Mouse (Mus musculus) intestine, embryonic 16.5 days (tissue): ENCODE measurements around the gene Klhl29. TPM values are rescaled to one million over a fixed set of nuclear protein-coding genes. Genes with fewer than 3 reads are reported as not detected.

Source experiments
- ATAC-seq: fragments of 200-750 bp; cut with Nextera tagmentation; 2 replicates; pipeline ENCODE4 v1.8.0; 2017; ENCODE audit warnings: moderate TSS enrichment, moderate library complexity
- H3K27ac ChIP-seq: fragments of 300-500 bp; sonication (generic); 2 replicates; pipeline ENCODE4 v1.5.1; 2014; ENCODE audit warnings: mild to moderate bottlenecking, low read length
- H3K27me3 ChIP-seq: fragments of 300-500 bp; sonication (generic); replicated peaks from 2 replicates; pipeline ENCODE4 v1.6.1; 2014; ENCODE audit warnings: low read length, control low read depth, mixed read lengths; ENCODE audit not compliant: control insufficient read depth, insufficient read depth
- H3K36me3 ChIP-seq: fragments of 300-500 bp; sonication (generic); 2 replicates; pipeline ENCODE4 v1.6.1; 2014; ENCODE audit warnings: low read length, control low read depth; ENCODE audit not compliant: control insufficient read depth, insufficient read depth
- H3K4me1 ChIP-seq: fragments of 300-500 bp; sonication (generic); 2 replicates; pipeline ENCODE4 v1.6.1; 2014; ENCODE audit warnings: low read length, control low read depth, mixed read lengths; ENCODE audit not compliant: control insufficient read depth, insufficient read depth
- H3K4me2 ChIP-seq: fragments of 300-500 bp; sonication (generic); 2 replicates; pipeline ENCODE4 v1.6.1; 2014; ENCODE audit warnings: low read depth, low read length, control low read depth
- H3K4me3 ChIP-seq: fragments of 300-500 bp; sonication (generic); 2 replicates; pipeline ENCODE4 v1.5.1; 2014; ENCODE audit warnings: mild to moderate bottlenecking, low read length
- H3K9ac ChIP-seq: fragments of 300-500 bp; sonication (generic); 2 replicates; pipeline ENCODE4 v1.6.1; 2014; ENCODE audit warnings: low read depth, low read length
- H3K9me3 ChIP-seq: fragments of 300-500 bp; sonication (generic); 2 replicates; pipeline ENCODE4 v1.6.1; 2016; ENCODE audit warnings: low read length, control low read depth; ENCODE audit not compliant: control insufficient read depth
- WGBS: fragments of 180-500 bp; shearing (Covaris S2); extraction: QIAGEN DNeasy Blood & Tissue Kit; methylation state at CpG from one replicate; pipeline ENCODE4 v1.1.7; 2014; 5-methylcytosine and 5-hydroxymethylcytosine counted together
- polyA plus RNA-seq: library from polyadenylated mRNA; unstranded; fragments of >200 nt; fragmentation: Nextera tagmentation; extraction: Ambion mirVana; gene quantifications from 2 replicates; pipeline ENCODE4 v1.2.1, GENCODE M21; 2015

Klhl29 gene
- polyA plus RNA-seq, 1 experiment from 2014 or later, result 0.37 TPM

DNA sequence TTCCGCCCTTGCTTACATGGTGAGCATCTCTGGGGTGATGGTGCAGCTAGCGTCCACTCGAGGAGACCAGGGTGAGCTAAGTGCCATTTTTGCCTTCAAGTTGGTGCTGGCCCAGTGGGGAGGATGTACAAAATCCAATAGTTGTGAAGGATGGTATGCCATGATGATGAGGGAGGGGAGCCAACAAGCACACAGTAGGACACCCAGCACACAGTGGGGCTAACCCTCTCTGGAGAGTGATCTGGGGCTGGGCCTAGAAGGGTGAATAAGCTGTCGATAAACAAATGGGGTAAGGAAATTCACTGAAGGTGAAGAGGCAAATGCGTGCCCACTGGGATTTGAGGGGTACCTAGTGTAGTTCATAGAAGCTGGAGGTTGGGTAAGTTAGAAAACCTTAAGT is 290.8 kb downstream of the Klhl29 start:
- Histone ChIP-seq H3K27ac (no peak overlapping the region), H3K27me3 (no peaks in the 10 kb centered on the region), H3K4me2 (no peak overlapping the region), H3K9me3 (no peaks in the 10 kb centered on the region), H3K9ac (no peak overlapping the region), H3K36me3 (no peaks in the 10 kb centered on the region), H3K4me3 (no peak overlapping the region), H3K4me1 (peaks cover 6% of the 10 kb centered on the region; the same call in 1 of the 2 replicates)
- no peak for ATAC-seq
- WGBS, result 94% methylated on average over 5 of the region's 5 CpGs

GRCm38 (mm10) chr12:5081480-5081879 is 294.0 kb downstream of the Klhl29 start:
- no peak for ATAC-seq
- H3K27ac ChIP-seq, result no peak overlapping the region
- no peak overlapping the region for H3K9ac ChIP-seq
- H3K36me3 ChIP-seq, result no peaks in the 10 kb centered on the region
- H3K4me2 ChIP-seq, result no peak overlapping the region
- no peaks in the 10 kb centered on the region for H3K27me3 ChIP-seq
- 91% methylated on average over 4 of the region's 4 CpGs for WGBS
- no peak overlapping the region for H3K4me3 ChIP-seq
- no peaks in the 10 kb centered on the region for H3K9me3 ChIP-seq
- no peaks in the 10 kb centered on the region for H3K4me1 ChIP-seq

- Histone ChIP-seq H3K4me1 (no peaks in the 10 kb centered on the region), H3K4me2 (no peak overlapping the region), H3K36me3 (no peaks in the 10 kb centered on the region), H3K27ac (no peak overlapping the region), H3K9ac (no peak overlapping the region), H3K4me3 (no peak overlapping the region), H3K27me3 (no peaks in the 10 kb centered on the region), H3K9me3 (no peaks in the 10 kb centered on the region)
- WGBS, result 82% methylated on average over 12 of the region's 12 CpGs
- ATAC-seq, result no peak
Observed at GRCm38 (mm10) chr12:5073191-5073590, 302.3 kb downstream of the Klhl29 start.

GRCm38 (mm10) chr12:5070131-5070530 is 305.4 kb downstream of the Klhl29 start:
- H3K4me3 ChIP-seq, result no peak overlapping the region
- no peak overlapping the region for H3K4me2 ChIP-seq
- ATAC-seq, result no peak
- no peaks in the 10 kb centered on the region for H3K27me3 ChIP-seq
- no peaks in the 10 kb centered on the region for H3K36me3 ChIP-seq
- no peak overlapping the region for H3K27ac ChIP-seq
- WGBS, result 84% methylated on average over 3 of the region's 3 CpGs
- no peak overlapping the region for H3K9ac ChIP-seq
- no peaks in the 10 kb centered on the region for H3K4me1 ChIP-seq
- H3K9me3 ChIP-seq, result no peaks in the 10 kb centered on the region

DNA sequence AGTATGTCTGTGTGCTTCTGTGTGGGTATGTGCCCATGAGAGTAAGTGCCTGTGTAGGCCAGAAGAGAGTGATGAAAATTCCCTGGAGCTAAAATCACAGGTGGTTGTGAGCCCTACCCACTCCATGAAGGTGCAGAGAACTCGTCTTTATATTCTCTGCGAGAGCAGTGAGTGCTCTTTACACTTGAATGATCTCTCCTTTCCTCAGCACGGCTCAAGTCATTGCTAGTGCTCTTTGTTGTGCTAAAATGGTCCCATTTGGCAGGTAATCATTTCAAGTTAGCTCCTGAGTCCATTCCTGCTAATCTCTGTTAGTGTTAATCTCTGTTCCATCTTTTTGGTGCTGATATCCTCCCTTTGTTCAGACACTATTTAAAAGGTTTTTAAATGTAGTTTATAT is 307.9 kb downstream of the Klhl29 start:
- no peak overlapping the region for H3K4me2 ChIP-seq
- ATAC-seq, result no peak
- no peaks in the 10 kb centered on the region for H3K36me3 ChIP-seq
- WGBS, result 50% methylated on average over 3 of the region's 3 CpGs
- H3K4me1 ChIP-seq, result no peaks in the 10 kb centered on the region
- H3K9me3 ChIP-seq, result no peaks in the 10 kb centered on the region
- no peak overlapping the region for H3K9ac ChIP-seq
- H3K27ac ChIP-seq, result no peak overlapping the region
- no peaks in the 10 kb centered on the region for H3K27me3 ChIP-seq
- no peak overlapping the region for H3K4me3 ChIP-seq

GRCm38 (mm10) chr12:5048104-5048503 is 327.4 kb downstream of the Klhl29 start:
- Histone ChIP-seq H3K4me1 (no peaks in the 10 kb centered on the region), H3K9me3 (peaks cover 20% of the 10 kb centered on the region), H3K9ac (no peak overlapping the region), H3K4me2 (no peak overlapping the region), H3K27ac (no peak overlapping the region), H3K36me3 (no peaks in the 10 kb centered on the region), H3K4me3 (no peak overlapping the region), H3K27me3 (no peaks in the 10 kb centered on the region)
- 93% methylated on average over 4 of the region's 4 CpGs for WGBS
- ATAC-seq, result no peak

DNA sequence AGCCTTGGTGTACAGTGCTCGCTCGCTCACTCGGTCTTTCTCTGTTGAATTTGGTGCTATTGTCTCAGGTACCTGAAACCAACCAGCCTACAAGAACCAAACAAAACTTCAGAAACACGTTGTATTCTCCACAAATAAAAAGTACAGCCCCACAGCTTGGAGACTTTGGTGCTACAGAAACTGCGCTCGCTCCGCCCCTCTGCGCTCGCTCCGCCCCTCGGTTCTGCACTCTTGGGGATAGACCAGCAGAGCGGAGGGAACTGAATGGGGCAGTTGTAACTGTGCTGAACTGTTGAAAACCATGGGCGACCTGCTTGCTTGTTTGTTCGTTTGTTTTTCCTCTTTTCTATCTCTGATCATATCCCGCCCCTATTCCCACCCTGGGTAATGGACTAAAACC is 331.3 kb downstream of the Klhl29 start:
- 88% methylated on average over 15 of the region's 15 CpGs for WGBS
- Histone ChIP-seq H3K4me1 (no peaks in the 10 kb centered on the region), H3K27me3 (no peaks in the 10 kb centered on the region), H3K4me3 (no peak overlapping the region), H3K9ac (no peak overlapping the region), H3K27ac (no peak overlapping the region), H3K36me3 (no peaks in the 10 kb centered on the region), H3K4me2 (no peak overlapping the region), H3K9me3 (no peaks in the 10 kb centered on the region)
- no peak for ATAC-seq

GRCm38 (mm10) chr12:5038008-5038407 is 337.5 kb downstream of the Klhl29 start:
- H3K4me1 ChIP-seq, result no peaks in the 10 kb centered on the region
- no peaks in the 10 kb centered on the region for H3K27me3 ChIP-seq
- H3K4me2 ChIP-seq, result no peak overlapping the region
- peaks cover 6% of the 10 kb centered on the region for H3K36me3 ChIP-seq
- H3K27ac ChIP-seq, result no peak overlapping the region
- no peak for ATAC-seq
- WGBS, result 92% methylated on average over 2 of the region's 2 CpGs
- H3K9ac ChIP-seq, result no peak overlapping the region
- H3K9me3 ChIP-seq, result no peaks in the 10 kb centered on the region
- H3K4me3 ChIP-seq, result no peak overlapping the region

DNA sequence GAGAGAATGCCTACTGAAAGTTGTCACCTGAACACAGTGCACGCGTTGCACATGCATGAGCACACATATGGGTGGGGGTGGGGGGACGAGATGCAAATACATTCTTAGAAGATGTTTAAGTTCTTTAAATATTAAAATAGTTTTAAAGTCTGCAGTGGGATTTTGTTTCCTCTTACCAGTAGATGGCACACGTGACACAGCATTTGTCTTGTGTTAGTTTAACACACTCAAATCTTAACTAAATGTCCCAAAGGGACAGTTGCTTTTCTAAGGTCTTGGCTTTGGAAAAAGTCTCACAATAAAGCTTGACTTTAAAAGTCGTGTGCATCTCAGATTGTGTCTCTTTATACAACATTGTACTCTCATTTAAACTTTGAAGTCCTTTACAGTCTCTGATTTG is 346.4 kb downstream of the Klhl29 start:
- H3K4me3 ChIP-seq, result no peak overlapping the region
- no peaks in the 10 kb centered on the region for H3K27me3 ChIP-seq
- no peaks in the 10 kb centered on the region; the same call in 1 of the 2 replicates for H3K36me3 ChIP-seq
- H3K27ac ChIP-seq, result no peak overlapping the region
- ATAC-seq, result no peak
- H3K4me1 ChIP-seq, result no peaks in the 10 kb centered on the region
- 79% methylated on average over 5 of the region's 5 CpGs for WGBS
- no peak overlapping the region for H3K9ac ChIP-seq
- H3K4me2 ChIP-seq, result no peak overlapping the region
- no peaks in the 10 kb centered on the region for H3K9me3 ChIP-seq
